Mouse (Mus musculus) intestine, embryonic 14.5 days (tissue): Measurements from ENCODE around the gene Zfp663. TPM values are rescaled to one million over a fixed set of nuclear protein-coding genes. Genes with fewer than 3 reads are reported as not detected.

ENCODE experiments used
- polyA plus RNA-seq: library from polyadenylated mRNA; unstranded; fragments of >200 nt; fragmentation: Nextera tagmentation; extraction: Ambion mirVana; gene quantifications from 2 replicates; pipeline ENCODE4 v1.2.1, GENCODE M21; 2014

The Zfp663 gene
- polyA plus RNA-seq, 1 experiment from 2014 or later = 0.72 TPM

Other genes with a start within 250 kb of the Zfp663 start
- 0.11 and 0.12 TPM in 2 replicates for gene Cdh22, start 133.9 kb downstream of the Zfp663 start, polyA plus RNA-seq
- gene Slc35c2, start 80.9 kb downstream of the Zfp663 start, polyA plus RNA-seq = 50.5 and 52.4 TPM in 2 replicates
- gene Elmo2, start 42.2 kb downstream of the Zfp663 start, polyA plus RNA-seq = 66.3 and 75.7 TPM in 2 replicates
- gene Zfp334, start 19.5 kb upstream of the Zfp663 start, polyA plus RNA-seq = 9.2 and 10.4 TPM in 2 replicates
- gene Ocstamp, start 31.7 kb upstream of the Zfp663 start, polyA plus RNA-seq = 0.23 and 0.32 TPM in 2 replicates
- 0.09 and 0.12 TPM in 2 replicates for gene Slc13a3, start 104.5 kb upstream of the Zfp663 start, polyA plus RNA-seq
- 35.4 and 37.1 TPM in 2 replicates for gene Trp53rka, start 124.6 kb upstream of the Zfp663 start, polyA plus RNA-seq
- gene Slc2a10, start 135.1 kb upstream of the Zfp663 start, polyA plus RNA-seq = 4.6 and 4.7 TPM in 2 replicates
- gene Eya2, start 226.3 kb upstream of the Zfp663 start, polyA plus RNA-seq = 0.54 and 0.85 TPM in 2 replicates